Mouse (Mus musculus) hindlimb bud, embryonic 11.5 days (tissue): Measurements from ENCODE around the gene Bloc1s6.

Experiments used
- DNase-seq: peaks from one replicate; pipeline ENCODE4 v3.0.0-alpha.2; 2012; ENCODE audit warnings: low read depth, low spot score; ENCODE audit errors: extremely low spot score

Gene Bloc1s6

DNA sequence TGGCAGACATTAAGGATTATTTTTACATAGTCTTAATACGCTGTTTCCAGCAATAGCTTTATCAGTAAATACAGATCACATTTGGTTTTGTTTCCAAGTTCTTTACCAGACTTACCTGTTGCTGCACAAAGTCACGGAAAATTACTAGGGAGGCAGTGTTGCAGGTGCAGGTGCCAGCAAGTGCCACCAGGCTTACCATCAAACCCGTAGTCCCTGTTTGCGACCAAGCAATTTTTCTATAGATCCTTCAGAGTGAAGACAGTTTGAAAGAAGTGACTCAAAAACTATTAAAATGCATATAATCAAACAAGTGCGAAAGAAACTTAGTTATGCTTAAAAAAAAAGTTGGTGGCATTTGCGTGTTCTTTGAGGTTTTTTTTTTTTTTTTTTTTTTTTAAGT is 26.2 kb downstream of the Bloc1s6 start:
- no peak for DNase-seq

DNA sequence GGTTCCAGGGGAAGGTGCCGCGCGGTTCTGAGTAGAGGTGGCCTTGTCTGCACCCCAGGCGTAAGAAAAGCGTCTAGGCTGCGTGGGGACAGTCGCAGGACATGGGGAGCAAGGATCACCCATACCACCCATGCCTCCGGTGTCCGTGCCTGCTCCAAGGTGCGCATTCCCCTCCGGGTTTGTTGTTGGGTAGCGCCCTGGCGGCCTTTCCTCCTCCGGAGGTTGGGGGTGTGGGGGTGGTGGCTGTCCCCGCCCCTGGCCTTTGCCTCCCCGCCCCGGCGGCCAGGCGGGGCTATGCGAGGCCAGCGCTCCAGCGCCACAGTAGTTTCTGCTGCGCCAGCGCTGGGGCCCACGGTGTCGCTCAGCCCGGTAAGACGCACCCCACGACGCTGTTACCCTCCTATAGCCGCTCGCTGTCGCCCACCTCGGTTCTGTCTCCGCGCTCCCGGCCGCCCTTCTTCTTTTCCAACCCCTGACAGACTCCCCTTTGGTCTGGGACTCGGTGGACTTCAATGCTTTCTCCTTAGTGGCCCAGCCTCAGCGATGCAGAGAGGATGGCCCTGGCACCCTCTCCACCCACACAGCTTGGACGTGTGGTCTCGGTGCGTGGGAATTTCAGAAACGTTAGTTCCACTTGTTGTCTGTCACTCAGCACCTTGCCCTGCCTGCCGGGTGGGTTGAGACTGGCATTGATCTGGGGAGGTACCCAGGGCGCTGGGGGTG is 26.9 kb downstream of the Bloc1s6 start, which contains the start of gene Sqor:
Sqor (plus strand) TSS at position 167 of the 723 bp plus-strand sequence.
- DNase-seq, result no peak

- no peak for DNase-seq
Observed at GRCm38 (mm10) chr2:122765794-122766145, 27.5 kb downstream of the Bloc1s6 start.

DNA sequence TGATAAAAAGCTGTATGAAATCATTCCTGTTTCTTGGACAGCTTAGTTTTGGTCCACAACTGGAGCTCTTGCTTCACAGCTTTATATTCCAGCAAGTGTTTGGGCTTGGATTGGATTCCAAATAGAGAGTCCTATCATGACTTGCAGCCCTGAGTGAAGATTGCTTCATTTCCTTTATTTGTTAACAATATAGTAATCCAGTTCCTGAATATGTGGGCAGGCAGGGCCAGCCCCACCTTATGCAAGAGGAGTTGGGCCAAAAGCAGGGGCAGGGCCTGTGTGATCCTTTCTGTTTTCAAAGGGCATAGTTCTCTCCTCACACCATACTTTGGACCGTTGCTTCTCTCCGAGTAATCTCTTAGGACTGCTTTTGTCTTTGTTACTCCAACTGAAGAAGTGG is 32.7 kb downstream of the Bloc1s6 start:
- DNase-seq, result no peak

GRCm38 (mm10) chr2:122772899-122773298 is 34.6 kb downstream of the Bloc1s6 start:
- no peak for DNase-seq

DNA sequence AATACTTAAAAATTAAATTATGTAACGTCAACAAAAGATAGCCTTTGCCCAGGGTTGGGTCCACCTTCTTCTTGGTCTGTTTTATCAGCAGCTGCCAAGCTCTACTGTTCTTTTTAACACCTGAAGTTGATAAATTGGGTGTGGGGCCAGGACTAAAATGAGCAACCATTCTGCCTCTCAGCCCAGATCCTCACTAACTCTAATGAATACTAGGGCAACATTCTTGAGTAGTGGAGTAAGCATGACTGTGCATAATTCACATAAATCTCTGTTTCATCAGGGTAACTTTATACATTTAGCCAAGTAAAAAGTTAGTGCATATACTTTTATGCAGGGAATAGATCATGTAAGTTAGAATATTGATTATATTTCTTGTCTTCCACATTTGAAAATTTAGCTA is 37.2 kb downstream of the Bloc1s6 start:
- no peak for DNase-seq

- no peak for DNase-seq
Observed at GRCm38 (mm10) chr2:122776823-122777222, 38.5 kb downstream of the Bloc1s6 start.

DNA sequence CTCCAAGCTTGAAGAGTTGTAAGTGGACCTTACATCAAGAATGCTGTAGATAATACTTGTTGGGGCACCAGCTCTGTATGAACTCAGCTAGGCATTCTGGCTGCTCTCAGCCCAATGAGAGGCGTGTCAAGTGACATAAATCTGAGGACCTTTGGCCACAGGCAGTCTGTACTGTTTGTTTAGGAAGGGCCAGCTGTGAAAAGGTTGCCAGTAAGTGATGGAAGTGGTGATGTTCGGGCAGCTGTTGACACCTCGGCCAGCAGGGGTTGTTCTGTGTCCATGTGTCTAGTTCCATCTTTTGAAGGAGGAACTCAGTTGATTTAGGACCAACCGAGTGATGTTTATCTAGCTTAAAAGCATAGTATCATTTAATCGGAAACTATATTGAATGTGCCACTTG is 41.7 kb downstream of the Bloc1s6 start:
- DNase-seq, result no peak

DNA sequence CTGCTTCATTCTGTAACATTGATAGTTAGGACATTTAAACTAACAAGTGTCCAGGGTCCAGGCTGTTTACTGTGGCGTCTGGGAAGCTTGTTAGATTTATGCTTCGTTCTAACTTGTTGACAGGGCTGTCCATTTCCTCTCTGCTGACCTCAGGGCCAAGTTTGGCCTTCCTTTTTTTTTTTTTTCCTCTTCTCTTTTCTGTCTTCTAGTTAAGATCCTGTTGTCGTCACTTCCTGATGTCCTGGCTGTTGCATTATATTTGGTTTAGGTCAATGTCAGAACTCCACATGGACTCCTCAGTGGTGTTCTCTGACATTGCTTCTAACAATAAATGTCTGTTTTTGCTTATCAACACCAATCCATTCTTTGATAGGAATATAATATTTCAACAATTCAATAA is 42.1 kb downstream of the Bloc1s6 start:
- DNase-seq, result no peak

DNA sequence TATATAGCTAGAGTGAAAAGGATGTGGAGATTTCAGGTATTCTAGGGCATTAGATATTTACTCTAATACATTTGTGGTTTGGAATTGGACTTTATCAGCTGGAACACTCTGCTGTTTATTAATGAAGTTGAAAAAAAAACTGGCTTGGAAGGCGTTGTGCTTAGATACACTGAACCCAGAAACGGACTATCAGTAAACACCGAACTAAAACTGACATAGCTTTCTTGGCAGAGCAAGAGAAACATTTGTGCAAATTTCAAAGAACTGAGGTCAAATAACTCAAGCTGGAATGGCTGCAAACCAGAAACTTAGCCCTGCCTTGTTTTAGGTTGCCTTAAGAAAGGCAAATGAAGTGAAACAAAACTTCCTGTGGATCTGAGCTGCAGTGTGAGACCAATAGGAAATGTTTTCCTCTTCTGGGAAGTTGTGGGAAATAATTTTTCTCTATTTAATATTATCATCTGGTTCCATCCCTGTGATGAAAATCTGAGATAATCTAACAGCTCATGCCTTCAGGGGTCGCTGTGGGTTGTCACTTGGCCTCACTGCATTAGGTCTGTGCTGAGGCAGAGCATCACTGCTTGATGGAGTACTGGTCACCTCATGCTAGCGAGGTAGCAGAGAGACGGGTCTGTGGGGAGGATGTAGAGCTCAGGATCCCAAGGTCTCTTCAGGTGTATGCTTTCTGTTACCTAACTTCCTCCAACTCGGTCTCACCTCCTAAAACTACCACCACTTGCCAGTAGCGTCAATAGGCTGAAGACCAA is 43.5 kb downstream of the Bloc1s6 start:
- DNase-seq, result no peak

DNA sequence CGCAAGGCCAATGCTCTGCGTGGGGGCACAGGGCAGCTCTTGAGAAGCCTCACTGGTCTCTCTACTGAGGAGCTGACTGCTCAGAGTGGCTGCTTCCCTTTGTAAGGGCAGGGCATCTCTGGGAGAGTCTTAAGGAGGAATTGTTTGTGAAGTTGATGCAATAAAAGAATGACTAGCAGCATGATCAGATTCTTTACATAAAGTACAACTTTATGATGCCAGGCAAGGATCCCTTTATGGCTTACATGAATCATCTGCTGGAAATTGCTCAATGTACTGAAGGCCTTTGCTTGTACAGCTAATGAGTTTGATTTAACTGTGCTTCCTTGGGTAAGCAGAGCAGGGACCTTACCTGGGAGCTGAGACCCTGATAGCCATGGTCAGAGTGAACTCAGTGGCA is 45.4 kb downstream of the Bloc1s6 start:
- no peak for DNase-seq

- DNase-seq, result no peak
Observed at GRCm38 (mm10) chr2:122784701-122785100, 46.4 kb downstream of the Bloc1s6 start.

- no peak for DNase-seq
Observed at GRCm38 (mm10) chr2:122786167-122786566, 47.9 kb downstream of the Bloc1s6 start.

- DNase-seq, result no peak
Observed at GRCm38 (mm10) chr2:122789311-122789710, 51.0 kb downstream of the Bloc1s6 start.

- DNase-seq, result no peak
Observed at GRCm38 (mm10) chr2:122789730-122790129, 51.4 kb downstream of the Bloc1s6 start.
